Mouse (Mus musculus): ENCODE results near the gene Pagr1b.
A peak's percentile ranks its signal among the peaks of the same experiment; 100 is the strongest.

The Pagr1b gene

GRCm38 (mm10) chr7:127016481-127016485 is at the start of gene Pagr1b:
Gene Pagr1b (minus strand): TSS chr7:127016484.
- no peak for DNase-seq (ENCODE audit: low read depth in 1 of 2, low spot score in 2 of 2)

- no peak for DNase-seq (ENCODE audit: low read depth in 1 of 2, low spot score in 2 of 2)
These were observed 49.3 kb upstream of the Pagr1b start for GRCm38 (mm10) chr7:127065538-127065937.

GRCm38 (mm10) chr7:127055026-127055585 is 38.8 kb upstream of the Pagr1b start:
- DNase-seq (ENCODE audit: low read depth in 1 of 2, low spot score in 2 of 2): no peak

DNA sequence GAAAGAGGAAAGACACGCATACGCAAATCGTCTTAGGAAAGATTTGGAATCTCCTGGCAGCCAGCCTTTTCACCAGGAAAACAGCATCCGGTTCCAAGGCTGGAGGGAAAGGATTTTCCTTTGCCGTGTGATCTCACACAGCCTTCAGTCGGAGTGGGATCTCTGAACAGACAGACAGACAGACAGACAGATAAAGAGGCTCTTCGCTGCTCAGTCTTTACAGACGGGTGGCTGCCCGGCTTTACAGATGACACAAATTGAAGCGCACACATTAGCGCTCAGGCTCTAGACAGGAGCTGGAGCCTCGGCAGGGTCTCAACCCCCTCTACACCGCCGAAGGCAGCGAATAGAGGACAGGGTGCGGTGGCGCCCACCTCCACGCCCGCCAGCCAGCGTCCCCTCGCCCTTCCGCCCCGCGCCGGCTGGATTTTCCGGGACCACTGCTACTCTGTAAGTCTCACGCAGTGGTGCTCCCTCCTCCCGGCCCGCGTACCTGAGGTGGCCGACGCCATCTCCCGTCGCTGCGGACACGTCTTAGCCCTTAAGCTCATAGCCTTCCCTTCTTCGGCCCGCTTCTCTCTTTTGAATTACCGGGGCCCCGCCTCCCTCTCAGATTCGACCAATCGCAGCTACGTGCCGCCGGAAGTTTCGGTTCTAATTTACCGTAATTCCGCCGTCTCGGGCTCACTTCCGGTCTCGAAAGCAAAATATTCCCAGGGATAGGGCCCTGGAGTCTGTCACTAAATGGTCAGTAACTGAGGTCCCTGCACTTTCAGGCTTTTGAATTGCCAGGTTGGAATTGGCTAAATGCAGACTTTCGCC is 25.8 kb upstream of the Pagr1b start, which contains the start of gene Kif22:
Gene Kif22 (minus strand): TSS at position 621 of the 822 bp plus-strand sequence.
- peak; percentile 48 to 81 for DNase-seq (ENCODE audit: low read depth in 1 of 2, low spot score in 2 of 2)

DNA sequence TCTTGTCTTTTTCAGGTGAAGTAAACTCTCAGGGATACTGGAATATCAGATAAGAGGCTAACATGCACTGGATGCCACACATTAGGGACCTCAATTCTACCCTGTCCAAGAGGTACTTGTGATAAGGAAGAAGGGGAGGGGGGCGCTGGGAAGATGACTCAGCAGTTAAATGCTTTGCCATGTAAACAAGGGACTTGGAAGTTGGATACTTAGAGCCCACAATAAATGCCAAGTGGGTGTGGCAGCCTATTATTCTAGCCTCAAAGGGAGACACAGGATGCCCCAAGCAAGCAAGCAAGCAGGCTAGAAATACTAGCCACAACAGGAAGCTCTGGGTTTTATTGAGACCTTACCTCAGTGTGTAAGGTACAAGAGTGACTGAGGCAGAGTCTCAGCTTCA is 15.0 kb upstream of the Pagr1b start:
- DNase-seq (ENCODE audit: low read depth in 1 of 2, low spot score in 2 of 2): no peak

GRCm38 (mm10) chr7:127030172-127030571 is 13.9 kb upstream of the Pagr1b start:
- DNase-seq (ENCODE audit: low read depth in 1 of 2, low spot score in 2 of 2): no peak

GRCm38 (mm10) chr7:127027885-127028284 is 11.6 kb upstream of the Pagr1b start:
- DNase-seq (ENCODE audit: low read depth in 1 of 2, low spot score in 2 of 2): no peak

GRCm38 (mm10) chr7:127026984-127027726 is 10.9 kb upstream of the Pagr1b start, which contains the start of gene Maz:
Gene Maz (minus strand): TSS chr7:127027037.
- DNase-seq (ENCODE audit: low read depth in 1 of 2, low spot score in 2 of 2): peak; percentile 97 to 98

- no peak for DNase-seq (ENCODE audit: low read depth in 1 of 2, low spot score in 2 of 2)
These were observed 10.3 kb upstream of the Pagr1b start for GRCm38 (mm10) chr7:127026616-127026983.

DNA sequence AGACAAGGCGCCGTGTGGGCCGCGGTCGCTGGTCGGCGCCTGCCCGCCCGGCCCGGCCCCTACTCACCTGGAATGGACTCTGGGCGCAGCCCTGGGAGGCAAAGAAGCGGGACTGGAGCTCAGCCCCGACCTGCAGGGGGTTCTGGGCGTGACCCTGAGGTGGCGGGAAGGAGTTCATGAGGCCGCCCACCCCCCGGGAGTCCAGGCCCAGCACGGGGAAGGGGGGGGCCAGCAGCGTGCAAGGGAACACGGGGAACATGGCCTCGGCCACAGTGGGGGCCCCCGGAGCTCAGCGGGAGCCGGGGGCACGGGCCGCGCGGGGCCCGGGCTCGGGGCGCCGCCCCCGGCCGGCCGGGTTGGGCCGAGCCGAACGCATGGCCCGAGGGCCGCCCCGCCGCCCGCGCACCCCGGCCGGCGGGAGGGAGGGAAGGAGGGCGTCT is 9.9 kb upstream of the Pagr1b start:
- DNase-seq (ENCODE audit: low read depth in 1 of 2, low spot score in 2 of 2): peak; percentile 18 to 34

DNA sequence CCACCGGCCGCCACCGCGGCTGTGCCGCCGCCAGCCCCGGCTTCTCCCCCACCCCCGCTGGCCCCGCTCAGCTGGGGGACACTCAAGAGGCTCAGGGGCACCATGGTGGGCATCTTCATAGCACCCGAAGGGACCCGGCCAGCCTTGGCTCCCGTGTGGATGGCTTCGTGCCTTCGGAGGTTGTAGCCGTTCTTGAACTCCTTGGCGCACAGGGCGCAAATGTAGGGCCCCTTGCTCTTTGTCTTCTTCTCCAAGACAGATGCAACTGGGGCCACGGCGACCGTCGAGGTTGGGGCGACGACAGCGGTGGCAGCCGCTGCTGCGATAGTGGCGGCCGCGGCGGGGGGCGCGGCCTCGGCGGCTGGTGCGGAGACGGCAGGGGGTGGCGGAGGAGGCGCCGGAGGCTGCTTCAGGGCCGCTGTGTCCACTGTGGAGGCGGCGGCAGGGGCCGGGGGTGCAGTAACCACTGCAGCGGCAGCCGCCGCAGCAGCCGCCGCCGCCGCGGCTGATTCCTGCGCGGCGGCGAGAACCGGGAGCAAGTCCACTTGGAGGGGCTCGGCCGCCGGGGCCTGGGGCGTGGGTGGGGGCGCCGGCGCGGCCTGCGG is 9.4 kb upstream of the Pagr1b start:
- no peak for DNase-seq (ENCODE audit: low read depth in 1 of 2, low spot score in 2 of 2)

DNA sequence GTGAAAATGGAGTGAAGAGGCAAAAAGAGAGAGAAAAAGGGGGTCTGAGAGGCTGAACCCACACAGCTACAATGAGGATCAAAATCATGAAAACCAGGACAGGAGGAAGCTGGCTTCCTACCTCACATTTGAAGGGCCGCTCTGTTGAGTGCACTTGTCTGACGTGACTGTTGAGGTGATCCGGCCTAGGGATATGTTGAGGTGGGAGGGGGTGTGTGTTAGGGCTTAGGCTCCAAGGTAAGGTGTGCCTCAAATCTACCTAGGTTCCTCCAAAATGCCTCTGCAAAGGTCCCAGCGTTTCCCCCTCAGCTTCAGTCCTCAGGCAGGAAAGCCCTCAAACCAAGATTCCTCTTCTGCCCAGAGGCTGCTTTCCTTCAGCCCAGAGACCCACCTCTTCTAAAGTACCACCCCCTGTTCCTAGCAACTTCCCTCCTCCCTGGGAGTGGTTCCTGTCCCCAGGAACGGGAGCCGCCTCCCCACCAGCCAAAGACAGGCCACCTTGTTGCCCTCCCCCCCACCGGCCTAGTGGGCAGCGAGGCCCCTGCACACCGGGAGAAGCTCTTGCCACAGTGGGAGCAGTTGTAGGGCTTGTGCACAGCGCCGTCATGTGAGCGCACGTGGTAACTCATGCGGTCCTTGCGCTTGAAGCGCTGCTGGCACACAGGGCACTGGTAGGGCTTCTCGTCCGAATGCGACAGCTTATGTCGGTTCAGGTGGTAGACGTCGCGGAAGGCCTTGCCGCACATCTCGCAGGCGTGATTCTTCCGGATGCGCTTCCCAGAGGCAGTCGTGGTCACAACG is 8.7 kb upstream of the Pagr1b start:
- peak; percentile 42 to 64 for DNase-seq (ENCODE audit: low read depth in 1 of 2, low spot score in 2 of 2)

DNA sequence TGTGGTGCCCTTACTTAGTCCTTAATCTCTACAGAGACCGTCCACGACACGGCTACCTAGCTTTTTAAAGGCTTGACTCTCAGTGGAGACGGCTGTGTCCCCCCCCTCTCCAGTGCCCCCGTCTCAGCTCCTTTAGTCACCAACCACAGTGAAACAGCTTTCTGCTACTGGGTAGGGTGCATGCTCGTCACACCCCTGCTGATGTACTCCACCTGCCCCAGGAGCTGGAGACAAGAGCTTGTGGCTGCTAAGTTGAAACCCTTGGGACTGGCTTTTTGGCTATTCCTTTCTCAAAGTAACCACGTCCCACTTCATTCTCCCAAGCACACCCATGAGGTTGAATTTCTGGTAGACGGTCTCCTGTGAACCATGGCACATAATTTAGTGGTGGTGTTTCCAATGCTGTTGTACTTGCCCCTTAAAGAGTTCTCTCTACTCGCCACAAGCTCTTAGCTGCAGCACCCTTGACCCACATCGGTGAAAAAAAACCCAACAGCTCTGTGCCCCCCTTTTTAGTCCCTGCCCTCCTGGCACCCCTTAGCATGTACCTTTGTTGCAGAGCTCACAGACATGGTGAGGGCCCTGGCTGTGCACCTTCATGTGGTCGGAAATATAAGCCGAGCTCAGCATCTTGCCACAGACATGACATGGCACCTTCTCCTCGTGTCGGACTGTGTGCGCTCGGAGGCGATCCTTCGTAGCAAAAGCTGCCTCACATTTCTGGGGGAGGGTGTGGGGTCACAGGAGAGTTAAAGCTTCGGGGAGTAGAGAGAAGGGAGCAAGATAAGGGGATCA is 7.8 kb upstream of the Pagr1b start:
- no peak for DNase-seq (ENCODE audit: low read depth in 1 of 2, low spot score in 2 of 2)

DNA sequence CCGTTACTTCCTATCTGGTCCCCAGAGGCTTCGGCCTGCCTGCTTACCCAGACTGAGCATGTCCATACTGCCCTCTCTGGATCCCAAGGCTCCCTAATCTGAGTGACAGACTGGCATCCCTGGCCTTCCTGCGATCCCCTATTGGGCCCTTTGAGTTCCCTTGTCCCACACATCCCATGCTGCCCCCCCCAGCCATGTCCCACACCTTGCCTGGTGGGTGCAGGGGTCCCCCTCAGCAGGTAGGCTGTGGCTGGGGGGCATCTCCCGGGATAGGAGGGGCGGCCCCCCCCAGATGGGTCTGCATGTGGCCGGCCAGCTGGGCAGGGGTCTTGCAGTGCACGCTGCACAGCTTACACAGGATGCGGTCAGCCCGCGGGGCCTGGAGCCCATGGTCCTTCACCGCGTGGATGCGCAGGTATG is 7.0 kb upstream of the Pagr1b start:
- DNase-seq (ENCODE audit: low read depth in 1 of 2, low spot score in 2 of 2): no peak

- DNase-seq (ENCODE audit: low read depth in 1 of 2, low spot score in 2 of 2): no peak
These were observed 6.4 kb upstream of the Pagr1b start for GRCm38 (mm10) chr7:127022528-127023271.

- no peak for DNase-seq (ENCODE audit: low read depth in 1 of 2, low spot score in 2 of 2)
These were observed 5.6 kb upstream of the Pagr1b start for GRCm38 (mm10) chr7:127021563-127022527.

DNA sequence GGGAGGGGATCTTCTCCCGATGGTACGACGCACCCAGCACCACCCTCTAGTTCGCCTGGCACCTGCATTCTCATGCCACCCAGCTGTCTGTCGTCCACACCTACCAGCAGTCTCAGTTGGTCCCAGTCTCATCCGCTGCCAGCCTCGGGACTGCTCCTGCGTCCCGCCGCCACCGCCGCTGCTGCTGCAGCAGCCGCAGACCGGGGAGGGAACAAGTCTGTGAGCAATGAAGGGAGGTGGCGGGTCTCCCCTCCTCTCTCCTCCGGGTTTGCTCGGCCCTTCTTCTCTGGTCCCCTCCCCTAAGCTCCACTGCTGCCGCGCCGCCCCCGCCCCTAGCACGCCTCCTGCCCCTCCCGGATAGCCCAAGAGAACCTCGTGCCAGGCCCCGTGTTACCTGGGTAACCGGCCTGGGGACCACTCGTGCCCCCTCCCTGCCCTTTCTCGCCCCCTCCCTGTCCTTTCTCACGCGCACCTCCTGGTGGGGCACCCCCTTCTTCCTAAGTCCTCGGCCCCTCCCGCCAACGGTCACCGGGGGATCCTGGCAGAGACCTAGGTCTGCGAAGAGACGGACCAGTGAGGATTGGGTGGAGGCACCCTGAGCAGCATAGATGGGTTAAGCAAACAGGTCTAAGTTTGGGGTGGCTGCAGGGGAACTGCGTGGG is 4.7 kb upstream of the Pagr1b start, which contains the start of the genes Gm42742 and Prrt2:
Gene Gm42742 (minus strand): TSS at position 197 of the 662 bp plus-strand sequence.
Gene Prrt2 (minus strand): TSS at position 311 of the 662 bp plus-strand sequence.
- no peak for DNase-seq (ENCODE audit: low read depth in 1 of 2, low spot score in 2 of 2)

DNA sequence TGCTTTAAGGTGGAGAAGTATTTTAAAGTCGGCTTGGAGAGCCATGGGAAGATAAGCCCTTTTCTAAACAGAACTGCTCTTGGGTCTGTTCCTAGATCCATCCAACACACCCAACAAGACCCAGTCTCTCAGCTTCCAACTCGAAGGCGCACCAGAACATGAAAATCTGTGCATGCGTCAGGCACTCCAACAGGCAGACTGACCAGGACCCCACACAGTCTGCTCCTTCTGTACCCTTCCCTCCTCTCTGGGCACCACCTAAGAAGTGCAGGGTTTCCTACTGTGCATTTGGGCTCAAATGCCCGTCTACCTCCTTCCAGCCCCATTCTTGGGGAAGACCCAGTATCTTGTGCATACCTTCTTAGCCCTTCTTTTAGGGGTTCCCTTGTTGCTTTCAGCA is 4.2 kb upstream of the Pagr1b start:
- no peak for DNase-seq (ENCODE audit: low read depth in 1 of 2, low spot score in 2 of 2)

Measured in monocyte, adult 2 months (primary cell).